Mouse (Mus musculus): ENCODE measurements around the gene Pigl. TPM values are rescaled to one million over a fixed set of nuclear protein-coding genes. Genes with fewer than 3 reads are reported as not detected.

Pigl gene
- 14.0 TPM for polyA plus RNA-seq (2017; shearing (Covaris generic))

GRCm38 (mm10) chr11:62458276-62458724 is at the start of gene Pigl, which contains the start of gene Ncor1:
Gene Pigl (plus strand): TSS chr11:62458460.
Gene Ncor1 (minus strand): TSS chr11:62458541.

GRCm38 (mm10) chr11:62539089-62539890 is 81.0 kb downstream of the Pigl start, which contains the start of gene Cenpv:
Gene Cenpv (minus strand): TSS chr11:62539261.

DNA sequence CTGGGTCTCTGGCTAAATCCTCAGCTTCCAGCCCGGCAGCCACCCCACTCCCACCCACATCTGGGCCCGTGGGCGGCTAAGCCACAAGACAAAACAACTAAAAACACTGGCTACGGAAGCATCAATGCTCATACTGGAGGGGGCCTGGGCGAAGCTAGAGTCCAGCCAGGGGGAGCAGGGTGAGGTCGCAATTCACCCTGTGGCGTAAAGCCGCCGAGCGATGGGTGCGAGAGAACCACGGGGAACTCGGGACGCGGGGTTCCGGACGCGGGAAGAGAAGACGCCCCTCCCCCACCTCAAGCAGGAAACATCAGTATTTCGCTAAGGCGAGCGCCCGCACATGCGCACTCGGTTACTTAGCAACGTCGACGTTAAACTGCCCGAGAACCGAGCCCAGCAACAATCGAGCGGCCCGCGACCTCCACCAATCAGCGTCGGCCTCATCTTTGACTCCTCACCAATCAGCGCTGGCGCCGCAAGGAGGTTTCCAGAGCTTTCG is 92.5 kb downstream of the Pigl start, which contains the start of gene Ubb:
Ubb (plus strand) TSS at position 445 of the 499 bp plus-strand sequence.

Other genes starting within 250 kb of the Pigl start
- not detected for gene Adora2b, start 209.5 kb upstream of the Pigl start, polyA plus RNA-seq (2017; shearing (Covaris generic))
- 8.4 TPM for gene Zswim7, start 177.1 kb upstream of the Pigl start, polyA plus RNA-seq (2017; shearing (Covaris generic))
- gene Ttc19, start 177.0 kb upstream of the Pigl start, polyA plus RNA-seq (2017; shearing (Covaris generic)) = 7.5 TPM
- gene Ncor1, start 81 bp downstream of the Pigl start, polyA plus RNA-seq (2017; shearing (Covaris generic)) = 103 TPM
- gene Cenpv, start 80.8 kb downstream of the Pigl start, polyA plus RNA-seq (2017; shearing (Covaris generic)) = not detected
- 2,601 TPM for gene Ubb, start 92.7 kb downstream of the Pigl start, polyA plus RNA-seq (2017; shearing (Covaris generic))
- gene Trpv2, start 116.0 kb downstream of the Pigl start, polyA plus RNA-seq (2017; shearing (Covaris generic)) = 129 TPM
- gene Lrrc75a, start 190.1 kb downstream of the Pigl start, polyA plus RNA-seq (2017; shearing (Covaris generic)) = 1.6 TPM
- 44.2 TPM for gene Mmgt2, start 190.2 kb downstream of the Pigl start, polyA plus RNA-seq (2017; shearing (Covaris generic))